8 mouse cellular contexts compared by ENCODE assay signal in the genomic region with DNA sequence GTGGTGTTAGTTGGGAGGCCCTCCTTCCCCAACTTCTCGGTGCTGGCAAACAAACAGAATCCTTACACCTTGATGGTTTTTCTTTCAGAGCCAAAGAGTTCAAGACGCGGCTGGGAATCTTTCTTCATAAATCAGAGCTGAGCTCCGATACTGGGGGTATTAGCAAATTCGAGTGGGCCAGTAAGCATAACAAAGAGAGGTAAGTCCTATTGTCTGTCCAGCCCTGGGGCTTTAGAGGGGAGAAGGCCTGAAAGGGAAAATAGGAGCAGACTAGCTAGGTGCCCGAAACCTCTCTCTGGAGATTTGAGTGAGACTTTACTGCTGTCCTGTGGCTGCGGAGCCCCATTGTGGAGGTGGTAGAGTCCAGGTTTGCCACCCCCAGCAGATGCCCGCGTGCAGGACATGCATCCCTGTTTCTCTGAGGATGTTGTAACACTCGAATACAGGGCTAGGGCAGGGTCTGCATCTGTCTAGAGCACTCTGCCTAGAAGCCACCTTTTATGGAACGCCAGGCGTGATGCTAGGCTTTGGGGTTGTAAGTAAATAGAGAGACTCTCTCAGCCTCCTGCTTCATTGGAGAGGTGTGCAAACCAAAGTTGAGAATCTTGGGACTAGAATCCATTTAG. TPM values are rescaled to one million over a fixed set of nuclear protein-coding genes. Genes with fewer than 3 reads are reported as not detected.
A peak's percentile ranks its signal among the peaks of the same experiment; 100 is the strongest.
DNase-seq lines count a peak whose midpoint lies in the region; ATAC-seq and TF ChIP-seq lines count a peak whose summit lies in the region.

No protein-coding gene starts in this region.

- no peak for TF ChIP-seq CTCF in heart, postnatal 0 days (IDR thresholded peaks at IDR 0.05; ENCODE audit: low read depth)

- no peaks in the 10 kb centered on the region for H3K9me3 ChIP-seq in heart, embryonic 13.5 days
- H3K9me3 ChIP-seq in heart, postnatal 0 days (replicated peaks; ENCODE audit: control insufficient read depth, low read length) = no peaks in the 10 kb centered on the region
- no peaks in the 10 kb centered on the region for H3K9me3 ChIP-seq in midbrain, embryonic 11.5 days (ENCODE audit: control insufficient read depth, low read length)

- WGBS in heart, embryonic 13.5 days = 39% methylated on average over 12 of the region's 12 CpGs
- 55% methylated on average over 12 of the region's 12 CpGs for WGBS in heart, postnatal 0 days
- 19% methylated on average over 12 of the region's 12 CpGs for WGBS in midbrain, embryonic 11.5 days

- DNase-seq in heart, postnatal 36 days = no peak
- DNase-seq in Muller cell, postnatal 12 days (ENCODE audit: inconsistent ontology term) = peak; percentile 57
- no peak for DNase-seq in heart, postnatal 0 days (ENCODE audit: low spot score)
- DNase-seq in midbrain, embryonic 11.5 days (ENCODE audit: low spot score, missing footprints) = peak; percentile 90
- no peak for DNase-seq in left cerebral cortex, adult 9 months (ENCODE audit: low spot score in 2 of 2)
- DNase-seq in left cerebral cortex, postnatal 36 days (ENCODE audit: low spot score in 2 of 2) = no peak
- DNase-seq in thymus, postnatal 0 days (ENCODE audit: low spot score) = no peak

- no peak for ATAC-seq in heart, embryonic 13.5 days (ENCODE audit: extremely low read depth, insufficient number of reproducible peaks, low FRiP score, low TSS enrichment)
- ATAC-seq in heart, postnatal 0 days (ENCODE audit: insufficient read depth, low read depth) = no peak
- no peak for ATAC-seq in midbrain, embryonic 11.5 days (ENCODE audit: low FRiP score)

- peaks cover 10% of the 10 kb centered on the region for H3K36me3 ChIP-seq in heart, embryonic 13.5 days
- no peaks in the 10 kb centered on the region for H3K36me3 ChIP-seq in heart, postnatal 0 days (replicated peaks; ENCODE audit: control insufficient read depth, insufficient read depth, low read length)
- H3K36me3 ChIP-seq in midbrain, embryonic 11.5 days (ENCODE audit: control insufficient read depth, insufficient read depth, low read length) = no peaks in the 10 kb centered on the region

- no peak overlapping the region for H3K27ac ChIP-seq in heart, embryonic 13.5 days (replicated peaks)
- H3K27ac ChIP-seq in heart, postnatal 0 days (ENCODE audit: low read depth) = no peak overlapping the region
- no peak overlapping the region for H3K27ac ChIP-seq in midbrain, embryonic 11.5 days (ENCODE audit: low read depth, low read length)

- no peak for TF ChIP-seq EP300 in heart, postnatal 0 days (IDR thresholded peaks at IDR 0.05; ENCODE audit: low read depth)

- peaks cover 66% of the 10 kb centered on the region for H3K27me3 ChIP-seq in heart, embryonic 13.5 days (replicated peaks)
- H3K27me3 ChIP-seq in heart, postnatal 0 days (ENCODE audit: control insufficient read depth, insufficient read depth, low read length) = peaks cover 14% of the 10 kb centered on the region; the same call in 1 of the 2 replicates
- peaks cover 13% of the 10 kb centered on the region; the same call in 1 of the 2 replicates for H3K27me3 ChIP-seq in midbrain, embryonic 11.5 days (ENCODE audit: control insufficient read depth, insufficient read depth, low read length)

- H3K4me3 ChIP-seq in heart, embryonic 13.5 days = peak overlapping the region; percentile 58
- peak overlapping the region; percentile 48 for H3K4me3 ChIP-seq in heart, postnatal 0 days (ENCODE audit: low read depth, low read length)
- H3K4me3 ChIP-seq in midbrain, embryonic 11.5 days (ENCODE audit: low read depth, low read length) = peak overlapping the region; percentile 52

- peak overlapping the region; percentile 81 for H3K4me2 ChIP-seq in heart, embryonic 13.5 days
- peak overlapping the region; percentile 75 for H3K4me2 ChIP-seq in heart, postnatal 0 days (ENCODE audit: low read depth, low read length)
- peak overlapping the region; percentile 71 for H3K4me2 ChIP-seq in midbrain, embryonic 11.5 days

- intact Hi-C loops in heart, postnatal 36 days (cut with DNase I) = loop anchor here (5.0 kb wide), 2 partner anchors 64 to 99 kb away; no protein-coding TSS in a partner anchor
- intact Hi-C loops in left cerebral cortex, postnatal 36 days (cut with DNase I) = loop anchor here (5.0 kb wide), 1 partner anchor 74 kb away; no protein-coding TSS in a partner anchor

- H3K9ac ChIP-seq in heart, embryonic 13.5 days = peak overlapping the region; percentile 80
- H3K9ac ChIP-seq in heart, postnatal 0 days (replicated peaks; ENCODE audit: low read depth, low read length) = peak overlapping the region; percentile 28; the same call in 1 of the 2 replicates
- H3K9ac ChIP-seq in midbrain, embryonic 11.5 days (ENCODE audit: low read length) = peak overlapping the region; percentile 65

- peaks cover 33% of the 10 kb centered on the region for H3K4me1 ChIP-seq in heart, embryonic 13.5 days
- H3K4me1 ChIP-seq in heart, postnatal 0 days (ENCODE audit: control insufficient read depth, insufficient read depth) = peaks cover 8% of the 10 kb centered on the region
- peaks cover 32% of the 10 kb centered on the region for H3K4me1 ChIP-seq in midbrain, embryonic 11.5 days (ENCODE audit: control insufficient read depth, insufficient read depth, low read length)

RNA-seq across cellular contexts. Expression of gene Rgs16, which starts 0.7 kb away (rescaled TPM):
- 5.7 and 6.8 TPM in 2 replicates for polyA plus RNA-seq in heart, embryonic 13.5 days (2015; fragmentation: Nextera tagmentation; extraction: Ambion mirVana)
- 1 to 10 TPM; 1.5 to 2.6 TPM for total RNA-seq in heart, postnatal 36 days (2021)
- total RNA-seq in heart, postnatal 0 days (2014; rRNA removed; ENCODE audit: low replicate concordance) = 0.89 and 1.8 TPM in 2 replicates
- 2.2 and 3.0 TPM in 2 replicates for polyA plus RNA-seq in heart, postnatal 0 days (2015; fragmentation: Nextera tagmentation; extraction: Ambion mirVana)
- polyA plus RNA-seq in midbrain, embryonic 11.5 days (2014; fragmentation: Nextera tagmentation; extraction: Ambion mirVana) = 20.3 and 21.6 TPM in 2 replicates
- total RNA-seq in left cerebral cortex, postnatal 36 days (2021) = 1 to 10 TPM; 8.4 to 9.5 TPM
- polyA plus RNA-seq in thymus, postnatal 0 days (2015; fragmentation: Nextera tagmentation; extraction: Ambion mirVana) = 4.1 and 4.3 TPM in 2 replicates

RNA-seq across cellular contexts. Expression of gene Rnasel, which starts 8.3 kb away (rescaled TPM):
- 13.9 and 17.3 TPM in 2 replicates for polyA plus RNA-seq in heart, embryonic 13.5 days (2015; fragmentation: Nextera tagmentation; extraction: Ambion mirVana)
- total RNA-seq in heart, postnatal 36 days (2021) = 1 to 10 TPM; 4.8 to 6.5 TPM
- 31.4 and 31.9 TPM in 2 replicates for total RNA-seq in heart, postnatal 0 days (2014; rRNA removed; ENCODE audit: low replicate concordance)
- 17.4 and 22.1 TPM in 2 replicates for polyA plus RNA-seq in heart, postnatal 0 days (2015; fragmentation: Nextera tagmentation; extraction: Ambion mirVana)
- polyA plus RNA-seq in midbrain, embryonic 11.5 days (2014; fragmentation: Nextera tagmentation; extraction: Ambion mirVana) = 27.5 and 28.3 TPM in 2 replicates
- 10 to 100 TPM; 10.1 to 10.6 TPM for total RNA-seq in left cerebral cortex, postnatal 36 days (2021)
- polyA plus RNA-seq in thymus, postnatal 0 days (2015; fragmentation: Nextera tagmentation; extraction: Ambion mirVana) = 13.7 and 22.1 TPM in 2 replicates

Comparison
In these comparisons a context has a peak if more than half of its experiments do, and no peak if none do; other contexts are left out.
1. H3K9ac ChIP-seq: peak in every context shown above with its lines; median percentile 80 in heart, embryonic 13.5 days; 65 in midbrain, embryonic 11.5 days; 28 in heart, postnatal 0 days.
2. DNase-seq: peak in Muller cell, postnatal 12 days (single experiment) and midbrain, embryonic 11.5 days (single experiment); none in heart, postnatal 36 days (0 of 2), heart, postnatal 0 days (single experiment), left cerebral cortex, adult 9 months (0 of 2), left cerebral cortex, postnatal 36 days (0 of 2) and thymus, postnatal 0 days (single experiment).
3. Peak in every context shown above with its lines, with median percentiles within 50 percentile points of each other: H3K4me2 ChIP-seq and H3K4me3 ChIP-seq.